ENCODE assay signal across 9 mouse cellular contexts in the genomic region with DNA sequence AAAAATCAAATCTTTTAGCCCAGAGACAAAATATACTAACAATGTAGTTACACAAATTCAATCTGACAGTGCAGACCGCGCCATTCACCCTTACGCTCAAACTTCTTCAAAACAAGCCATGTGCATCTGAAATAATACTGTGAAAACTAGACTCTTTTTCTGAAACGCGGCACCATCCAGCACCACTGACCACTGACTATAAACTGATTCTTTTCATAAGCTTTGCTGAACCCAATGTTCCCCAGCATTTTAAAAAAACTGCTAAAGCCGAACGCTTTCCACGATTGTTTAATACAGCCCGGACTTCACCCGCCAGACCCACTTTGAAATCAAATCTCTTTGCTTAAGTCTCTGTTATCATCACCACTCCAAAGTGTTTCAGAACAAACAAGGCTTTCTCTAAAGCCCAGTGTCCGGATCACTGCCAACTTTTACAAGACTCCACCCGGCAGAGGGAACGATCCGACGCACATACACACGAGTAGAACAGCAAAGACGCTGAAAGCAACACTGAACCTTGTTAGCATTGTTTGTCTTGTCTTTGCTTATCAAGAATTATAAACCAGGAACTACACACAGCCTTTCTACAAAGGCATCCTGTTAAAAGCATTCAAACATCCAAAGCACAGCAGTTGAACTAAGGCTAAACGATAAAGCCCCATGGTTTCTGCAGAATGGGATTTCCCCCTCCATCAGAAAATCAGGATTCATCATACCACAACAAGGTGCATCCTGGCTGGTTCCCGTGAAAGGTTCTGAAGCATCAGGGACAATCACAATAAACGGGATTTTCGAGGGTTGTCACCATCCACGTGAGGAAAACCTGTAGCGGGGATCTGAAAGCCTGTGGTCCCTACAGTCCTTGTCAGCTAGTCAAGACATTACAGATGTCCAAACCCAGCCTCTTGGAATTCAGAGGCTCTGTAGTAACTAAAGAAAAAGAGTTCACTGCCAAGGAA. TPM values are rescaled to one million over a fixed set of nuclear protein-coding genes. Genes with fewer than 3 reads are reported as not detected.
DNase-seq lines count a peak whose midpoint lies in the region.
"Had no signal": no experiment of that assay in that cellular context is flagged by ENCODE, and none has a peak within 500 bp of the region (broad histone marks: within the 10 kb centered on the region; RNA-seq: fewer than 3 reads in every experiment).

No protein-coding gene starts in this region.

- peak; percentile 11 for DNase-seq in urinary bladder, postnatal 25 days (ENCODE audit: low spot score)
- DNase-seq in urinary bladder, postnatal 4 days (ENCODE audit: low spot score in 2 of 2) = no peak
- peak; percentile 44 to 48 for DNase-seq in heart, postnatal 10 days
- DNase-seq in lung, postnatal 36 days = peak; percentile 42
- no peak for DNase-seq in spleen, postnatal 36 days (ENCODE audit: low spot score in 2 of 2)
- no peak for DNase-seq in frontal cortex, adult 2 months (ENCODE audit: extremely low spot score in 1 of 2, low spot score in 1 of 2)
- no peak for DNase-seq in adrenal gland, postnatal 4 days (ENCODE audit: low spot score in 2 of 2)
- DNase-seq in testis, postnatal 14 days (ENCODE audit: low spot score) = no peak
- DNase-seq: adrenal gland, postnatal 10 days had no signal

- intact Hi-C loops in heart, postnatal 10 days (cut with DNase I) = no loop called here

RNA-seq across cellular contexts. Expression of a gene that starts 36.8 kb away (rescaled TPM):
- total RNA-seq in heart, postnatal 10 days (2021) = 10 to 100 TPM; 69.8 to 73.4 TPM
- polyA plus RNA-seq in frontal cortex, adult 2 months (2012; rRNA removed) = 131 and 132 TPM in 2 replicates
- total RNA-seq in adrenal gland, postnatal 4 days (2021) = 10 to 100 TPM; 90.8 to 92.4 TPM

Comparison
In these comparisons a context has a peak if more than half of its experiments do, and no peak if none do; other contexts are left out.
1. DNase-seq: peak in urinary bladder, postnatal 25 days (single experiment), heart, postnatal 10 days (2 of 2) and lung, postnatal 36 days (single experiment); none in urinary bladder, postnatal 4 days (0 of 2), spleen, postnatal 36 days (0 of 2), frontal cortex, adult 2 months (0 of 2), adrenal gland, postnatal 4 days (0 of 2) and testis, postnatal 14 days (single experiment).